Mouse (Mus musculus): ENCODE results near the gene Togaram1. TPM values are rescaled to one million over a fixed set of nuclear protein-coding genes. Genes with fewer than 3 reads are reported as not detected.

Togaram1 gene
- polyA plus RNA-seq, 1 experiment from 2014 or later: 28.1 TPM

GRCm38 (mm10) chr12:65035839-65036189, 70.2 kb downstream of the Togaram1 start:
- DNase-seq (ENCODE audit: low spot score) (no peak), ATAC-seq (ENCODE audit: insufficient number of reproducible peaks, low FRiP score, low TSS enrichment, low read depth) (peak; percentile 19; the same call in 1 of the 2 replicates)
- Histone ChIP-seq H3K36me3 (ENCODE audit: control insufficient read depth, insufficient read depth, low read length) (no peaks in the 10 kb centered on the region), H3K27me3 (ENCODE audit: control insufficient read depth, insufficient read depth, low read length) (no peaks in the 10 kb centered on the region), H3K27ac (replicated peaks; ENCODE audit: low read depth, low read length) (no peak overlapping the region), H3K4me2 (ENCODE audit: low read depth, severe bottlenecking) (peak overlapping the region; percentile 58; the same call in 1 of the 2 replicates), H3K9ac (ENCODE audit: low read length) (no peak overlapping the region), H3K4me1 (ENCODE audit: control insufficient read depth, insufficient read depth, low read length) (0 out of 2 replicates have a peak, but pooled peaks cover 6% of the 10 kb centered on the region), H3K9me3 (ENCODE audit: control insufficient read depth, low read length) (no peaks in the 10 kb centered on the region), H3K4me3 (ENCODE audit: low read depth, low read length) (peak overlapping the region; percentile 85)
- WGBS: 52% methylated on average over 8 of the region's 8 CpGs

GRCm38 (mm10) chr12:65036190-65036870, 70.7 kb downstream of the Togaram1 start, which contains the start of gene Prpf39:
Gene Prpf39 (plus strand): TSS chr12:65036333.
- H3K4me1 ChIP-seq (ENCODE audit: control insufficient read depth, insufficient read depth, low read length): 0 out of 2 replicates have a peak, but pooled peaks cover 6% of the 10 kb centered on the region
- H3K36me3 ChIP-seq (ENCODE audit: control insufficient read depth, insufficient read depth, low read length): no peaks in the 10 kb centered on the region
- peak within 1 kb of the TSS; percentile 94 for H3K9ac ChIP-seq (ENCODE audit: low read length)
- peak within 1 kb of the TSS; percentile 58 for H3K4me2 ChIP-seq (ENCODE audit: low read depth, severe bottlenecking)
- H3K27me3 ChIP-seq (ENCODE audit: control insufficient read depth, insufficient read depth, low read length): no peaks in the 10 kb centered on the region
- peak within 1 kb of the TSS; percentile 79 for H3K27ac ChIP-seq (replicated peaks; ENCODE audit: low read depth, low read length)
- H3K4me3 ChIP-seq (ENCODE audit: low read depth, low read length): peak within 1 kb of the TSS; percentile 85
- ATAC-seq (ENCODE audit: insufficient number of reproducible peaks, low FRiP score, low TSS enrichment, low read depth) (peak; percentile 95), DNase-seq (ENCODE audit: low spot score) (peak; percentile 89)
- no peaks in the 10 kb centered on the region for H3K9me3 ChIP-seq (ENCODE audit: control insufficient read depth, low read length)
- WGBS: under 1% methylated on average over 62 of the region's 65 CpGs

GRCm38 (mm10) chr12:65036892-65037545, 71.4 kb downstream of the Togaram1 start:
- H3K27me3 ChIP-seq (ENCODE audit: control insufficient read depth, insufficient read depth, low read length): no peaks in the 10 kb centered on the region
- H3K9ac ChIP-seq (ENCODE audit: low read length): peak overlapping the region; percentile 94
- H3K27ac ChIP-seq (replicated peaks; ENCODE audit: low read depth, low read length): no peak overlapping the region
- H3K36me3 ChIP-seq (ENCODE audit: control insufficient read depth, insufficient read depth, low read length): no peaks in the 10 kb centered on the region
- H3K4me1 ChIP-seq (ENCODE audit: control insufficient read depth, insufficient read depth, low read length): 0 out of 2 replicates have a peak, but pooled peaks cover 6% of the 10 kb centered on the region
- DNase-seq (ENCODE audit: low spot score): no peak
- ATAC-seq (ENCODE audit: insufficient number of reproducible peaks, low FRiP score, low TSS enrichment, low read depth): no peak
- H3K4me2 ChIP-seq (ENCODE audit: low read depth, severe bottlenecking): peak overlapping the region; percentile 58
- WGBS: 24% methylated on average over 18 of the region's 18 CpGs
- H3K9me3 ChIP-seq (ENCODE audit: control insufficient read depth, low read length): no peaks in the 10 kb centered on the region
- peak overlapping the region; percentile 85 for H3K4me3 ChIP-seq (ENCODE audit: low read depth, low read length)

GRCm38 (mm10) chr12:65037546-65037937, 71.9 kb downstream of the Togaram1 start:
- Histone ChIP-seq H3K9ac (ENCODE audit: low read length) (no peak overlapping the region), H3K4me2 (ENCODE audit: low read depth, severe bottlenecking) (peak overlapping the region; percentile 58), H3K4me1 (ENCODE audit: control insufficient read depth, insufficient read depth, low read length) (0 out of 2 replicates have a peak, but pooled peaks cover 6% of the 10 kb centered on the region), H3K36me3 (ENCODE audit: control insufficient read depth, insufficient read depth, low read length) (no peaks in the 10 kb centered on the region), H3K27ac (replicated peaks; ENCODE audit: low read depth, low read length) (no peak overlapping the region), H3K9me3 (ENCODE audit: control insufficient read depth, low read length) (no peaks in the 10 kb centered on the region), H3K4me3 (ENCODE audit: low read depth, low read length) (peak overlapping the region; percentile 85; the same call in 1 of the 2 replicates), H3K27me3 (ENCODE audit: control insufficient read depth, insufficient read depth, low read length) (no peaks in the 10 kb centered on the region)
- no peak for DNase-seq (ENCODE audit: low spot score)
- ATAC-seq (ENCODE audit: insufficient number of reproducible peaks, low FRiP score, low TSS enrichment, low read depth): no peak
- 27% methylated on average over 4 of the region's 4 CpGs for WGBS

- ATAC-seq (ENCODE audit: insufficient number of reproducible peaks, low FRiP score, low TSS enrichment, low read depth) (no peak), DNase-seq (ENCODE audit: low spot score) (no peak)
- Histone ChIP-seq H3K4me3 (ENCODE audit: low read depth, low read length) (no peak overlapping the region), H3K4me2 (ENCODE audit: low read depth, severe bottlenecking) (no peak overlapping the region), H3K4me1 (ENCODE audit: control insufficient read depth, insufficient read depth, low read length) (no peaks in the 10 kb centered on the region), H3K9me3 (ENCODE audit: control insufficient read depth, low read length) (no peaks in the 10 kb centered on the region), H3K27me3 (ENCODE audit: control insufficient read depth, insufficient read depth, low read length) (no peaks in the 10 kb centered on the region), H3K27ac (replicated peaks; ENCODE audit: low read depth, low read length) (no peak overlapping the region), H3K9ac (ENCODE audit: low read length) (no peak overlapping the region), H3K36me3 (ENCODE audit: control insufficient read depth, insufficient read depth, low read length) (no peaks in the 10 kb centered on the region)
These were observed 83.2 kb downstream of the Togaram1 start for GRCm38 (mm10) chr12:65048799-65049198.

- DNase-seq (ENCODE audit: low spot score) (no peak), ATAC-seq (ENCODE audit: insufficient number of reproducible peaks, low FRiP score, low TSS enrichment, low read depth) (no peak)
- Histone ChIP-seq H3K4me1 (ENCODE audit: control insufficient read depth, insufficient read depth, low read length) (no peaks in the 10 kb centered on the region), H3K27me3 (ENCODE audit: control insufficient read depth, insufficient read depth, low read length) (no peaks in the 10 kb centered on the region), H3K9me3 (ENCODE audit: control insufficient read depth, low read length) (no peaks in the 10 kb centered on the region), H3K4me3 (ENCODE audit: low read depth, low read length) (no peak overlapping the region), H3K27ac (replicated peaks; ENCODE audit: low read depth, low read length) (no peak overlapping the region), H3K4me2 (ENCODE audit: low read depth, severe bottlenecking) (no peak overlapping the region), H3K9ac (ENCODE audit: low read length) (no peak overlapping the region), H3K36me3 (ENCODE audit: control insufficient read depth, insufficient read depth, low read length) (peaks cover 6% of the 10 kb centered on the region; the same call in 1 of the 2 replicates)
- 87% methylated on average over 2 of the region's 2 CpGs for WGBS
These were observed 92.6 kb downstream of the Togaram1 start for GRCm38 (mm10) chr12:65058203-65058602.

GRCm38 (mm10) chr12:65061082-65061481, 95.5 kb downstream of the Togaram1 start:
- Histone ChIP-seq H3K9ac (ENCODE audit: low read length) (no peak overlapping the region), H3K9me3 (ENCODE audit: control insufficient read depth, low read length) (no peaks in the 10 kb centered on the region), H3K4me1 (ENCODE audit: control insufficient read depth, insufficient read depth, low read length) (no peaks in the 10 kb centered on the region), H3K36me3 (ENCODE audit: control insufficient read depth, insufficient read depth, low read length) (peaks cover 10% of the 10 kb centered on the region; the same call in 1 of the 2 replicates), H3K4me3 (ENCODE audit: low read depth, low read length) (no peak overlapping the region), H3K27me3 (ENCODE audit: control insufficient read depth, insufficient read depth, low read length) (no peaks in the 10 kb centered on the region), H3K27ac (replicated peaks; ENCODE audit: low read depth, low read length) (no peak overlapping the region), H3K4me2 (ENCODE audit: low read depth, severe bottlenecking) (no peak overlapping the region)
- DNase-seq (ENCODE audit: low spot score): no peak
- no peak for ATAC-seq (ENCODE audit: insufficient number of reproducible peaks, low FRiP score, low TSS enrichment, low read depth)

- Histone ChIP-seq H3K9ac (ENCODE audit: low read length) (no peak overlapping the region), H3K4me2 (ENCODE audit: low read depth, severe bottlenecking) (no peak overlapping the region), H3K9me3 (ENCODE audit: control insufficient read depth, low read length) (no peaks in the 10 kb centered on the region), H3K36me3 (ENCODE audit: control insufficient read depth, insufficient read depth, low read length) (peaks cover 10% of the 10 kb centered on the region), H3K4me1 (ENCODE audit: control insufficient read depth, insufficient read depth, low read length) (no peaks in the 10 kb centered on the region), H3K4me3 (ENCODE audit: low read depth, low read length) (no peak overlapping the region), H3K27me3 (ENCODE audit: control insufficient read depth, insufficient read depth, low read length) (no peaks in the 10 kb centered on the region), H3K27ac (replicated peaks; ENCODE audit: low read depth, low read length) (no peak overlapping the region)
- no peak for ATAC-seq (ENCODE audit: insufficient number of reproducible peaks, low FRiP score, low TSS enrichment, low read depth)
- no peak for DNase-seq (ENCODE audit: low spot score)
- WGBS: 68% methylated on average over 2 of the region's 2 CpGs
These were observed 99.6 kb downstream of the Togaram1 start for GRCm38 (mm10) chr12:65065241-65065640.

Measured in limb, embryonic 11.5 days (tissue).